Mouse (Mus musculus) thymus, adult 2 months (tissue): ENCODE results near the gene Pik3r2.

ENCODE experiments used
- CTCF ChIP-seq: fragments of 200-500 bp; IDR thresholded peaks from 2 replicates; pipeline ENCODE4 v1.5.1; 2012; ENCODE audit warnings: mild to moderate bottlenecking, control low read depth, low read length, moderate library complexity, borderline replicate concordance; ENCODE audit not compliant: control insufficient read depth, poor library complexity, insufficient read depth; ENCODE audit errors: extremely low read depth
- POLR2A ChIP-seq: fragments of 200-500 bp; IDR thresholded peaks from 2 replicates; pipeline ENCODE4 v1.6.1; 2012; ENCODE audit warnings: mild to moderate bottlenecking, low read length, control low read depth, moderate library complexity; ENCODE audit not compliant: control insufficient read depth, poor library complexity, insufficient read depth; ENCODE audit errors: extremely low read depth

DNA sequence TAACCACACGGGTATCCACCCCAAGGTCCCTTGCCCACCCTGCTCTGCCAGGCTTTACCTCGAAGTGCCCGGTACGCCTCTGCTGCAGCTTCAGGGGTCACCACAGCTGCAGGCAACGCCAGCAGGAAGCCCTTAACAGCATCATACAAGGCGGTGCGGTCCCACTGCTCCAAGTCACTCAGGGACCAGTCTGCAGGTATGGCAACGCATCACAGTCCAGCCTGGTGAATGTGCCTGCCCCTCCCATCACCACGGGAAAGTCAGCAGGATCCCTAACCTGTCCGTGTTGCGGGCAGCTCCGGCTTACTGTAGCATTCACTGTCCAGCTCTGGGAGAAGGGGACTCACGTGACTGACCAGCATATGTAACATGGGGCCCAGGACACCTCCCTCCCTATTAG, 4.4 kb downstream of the Pik3r2 start:
- TF ChIP-seq CTCF, result no peak
- TF ChIP-seq POLR2A, result no peak
